Mouse (Mus musculus) heart, adult 8-10 months (tissue): ENCODE measurements around the gene Mapkap1. TPM values are rescaled to one million over a fixed set of nuclear protein-coding genes. Genes with fewer than 3 reads are reported as not detected.

ENCODE experiments used
- DNase-seq: peaks from one replicate; pipeline ENCODE4 v3.0.0; 2022; ENCODE audit warnings: low spot score
- total RNA-seq, 4 experiments: library from RNA; stranded (reverse); gene quantifications; 2 replicates each; pipeline ENCODE4 v1.2.4; 2022

Gene Mapkap1
- total RNA-seq, 4 experiments from 2014 or later, result 60.5 to 73.6 (median 68.7) TPM

DNA sequence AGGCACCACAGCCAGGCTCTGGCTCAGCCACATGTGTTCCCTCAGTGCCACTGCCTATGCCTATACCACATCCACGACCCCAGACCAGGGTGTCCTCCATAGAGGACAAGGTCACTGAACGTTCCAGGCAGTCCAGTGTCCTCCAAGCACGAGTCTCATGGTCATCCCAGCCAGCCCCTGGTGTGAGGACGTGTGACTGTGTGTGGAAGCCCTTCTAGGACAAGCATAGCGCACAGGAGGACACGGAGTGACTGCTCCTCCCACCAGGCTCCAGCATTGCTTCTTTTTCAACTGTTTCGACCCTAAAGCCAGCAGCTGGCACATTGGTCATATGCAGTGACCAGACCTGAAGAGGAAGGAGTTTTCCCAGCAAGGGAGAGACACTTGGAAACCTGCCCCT, 223.2 kb downstream of the Mapkap1 start:
- DNase-seq, result no peak

DNA sequence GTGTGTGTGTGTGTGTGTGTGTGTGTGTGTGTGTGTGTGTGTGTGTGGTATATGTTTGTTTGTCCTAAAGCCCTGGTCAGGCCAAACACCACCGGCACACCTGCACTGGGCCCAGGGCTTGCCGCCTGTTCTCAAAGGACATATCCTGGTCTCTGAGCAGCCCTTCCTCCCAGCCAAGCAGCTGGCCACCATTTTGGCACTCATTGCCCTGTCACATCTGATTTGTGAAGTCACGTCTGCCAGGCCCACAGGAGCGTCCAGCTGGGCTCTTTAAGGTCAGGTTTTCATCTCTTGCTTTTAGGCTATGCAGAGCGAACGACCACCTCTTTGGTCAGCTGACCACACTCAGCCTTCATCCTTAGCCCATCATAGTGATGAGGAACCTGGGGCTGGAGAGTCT, 223.9 kb downstream of the Mapkap1 start:
- no peak for DNase-seq

DNA sequence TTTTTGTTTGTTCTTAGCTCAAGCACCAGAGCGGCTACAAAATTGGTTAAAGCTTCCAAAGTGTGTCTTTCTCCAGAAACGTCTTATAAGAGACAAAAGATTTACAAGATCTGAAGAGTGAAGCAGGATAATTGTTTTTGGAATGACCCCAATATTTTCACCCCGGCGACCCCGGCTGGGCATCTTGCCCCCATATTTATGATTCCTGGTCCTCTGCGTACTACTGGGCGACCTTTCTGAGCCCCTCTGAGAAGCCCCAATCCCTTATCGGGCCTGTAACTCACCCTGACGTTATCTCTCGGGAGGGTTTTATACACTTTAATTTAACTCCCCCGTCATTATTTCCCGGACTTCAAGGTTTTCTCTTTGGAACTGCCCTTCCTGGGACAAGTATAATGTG, 225.5 kb downstream of the Mapkap1 start:
- DNase-seq, result no peak

DNA sequence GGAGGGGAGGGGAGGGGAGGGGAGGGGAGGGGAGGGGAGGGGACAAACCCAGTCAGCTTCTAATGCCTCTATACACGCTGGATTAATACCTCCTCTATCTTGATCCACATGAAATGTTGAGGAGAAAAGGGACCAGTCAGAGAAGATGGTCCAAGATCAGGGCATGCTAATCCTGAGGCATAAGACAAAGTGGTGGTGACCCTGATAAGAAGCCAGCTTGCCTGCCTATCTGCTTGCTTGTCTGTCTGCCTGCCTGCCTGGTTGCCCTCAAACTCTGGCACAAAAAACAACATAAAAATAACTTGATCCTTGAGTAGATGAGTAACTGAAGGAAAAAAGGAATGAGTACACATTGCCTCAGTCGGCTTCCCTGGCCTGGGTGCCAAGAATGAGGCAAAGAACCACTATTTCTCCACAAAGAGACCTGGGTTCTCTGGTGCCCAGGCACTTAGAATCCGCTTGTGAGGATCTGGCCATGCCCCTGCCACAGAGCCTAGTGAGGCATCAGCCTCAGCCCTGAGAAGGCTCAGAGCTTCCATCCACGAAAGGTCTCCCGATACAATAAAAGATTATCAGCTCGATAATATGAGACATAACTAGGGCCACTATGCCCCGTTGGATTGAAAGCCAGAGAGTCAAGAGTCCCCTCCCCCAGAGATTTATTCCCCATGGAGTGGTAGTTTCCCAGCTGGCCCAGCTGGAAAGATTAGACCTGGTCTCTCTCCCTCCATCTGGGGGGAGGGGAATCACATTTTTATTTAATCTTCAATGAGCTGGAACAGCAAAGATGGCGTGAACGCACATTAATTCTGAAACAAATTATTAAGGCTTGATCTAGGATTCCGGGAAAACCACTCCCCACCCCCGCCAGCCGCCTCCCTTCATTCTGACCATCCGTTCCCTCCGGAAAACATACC, 228.9 kb downstream of the Mapkap1 start:
- no peak for DNase-seq

DNA sequence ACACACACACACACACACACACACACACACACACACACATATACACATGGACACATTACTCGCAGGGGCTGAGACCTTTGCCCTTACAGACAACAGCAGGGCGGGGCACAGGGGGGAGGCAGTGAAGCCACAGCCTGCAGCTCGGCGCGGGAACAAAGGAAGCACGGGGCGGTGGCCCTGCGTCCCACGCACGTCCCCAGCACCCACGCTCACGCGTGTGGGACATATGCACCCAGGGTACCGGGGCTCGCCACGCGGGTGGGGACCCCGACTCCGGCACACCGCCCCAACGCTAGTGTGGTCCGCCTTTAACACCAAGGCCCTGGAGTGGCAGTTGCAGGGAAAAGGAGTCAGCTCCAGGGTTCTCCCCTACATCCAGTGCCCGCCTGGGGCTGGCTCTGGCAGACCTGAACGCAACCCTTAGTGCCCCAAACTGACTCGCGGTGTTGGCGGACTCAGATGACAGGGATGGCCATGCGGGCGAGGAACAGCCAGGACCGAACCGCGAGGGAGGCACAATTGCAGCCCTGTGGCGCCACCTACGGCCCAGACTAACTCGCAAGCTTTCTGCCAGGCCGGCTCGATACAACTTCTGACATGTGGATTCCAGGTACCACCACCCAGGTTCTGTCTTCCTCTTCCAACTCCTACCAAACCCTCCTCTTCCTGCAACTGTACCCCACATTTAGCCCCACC, 232.5 kb downstream of the Mapkap1 start:
- peak; percentile 82 for DNase-seq

DNA sequence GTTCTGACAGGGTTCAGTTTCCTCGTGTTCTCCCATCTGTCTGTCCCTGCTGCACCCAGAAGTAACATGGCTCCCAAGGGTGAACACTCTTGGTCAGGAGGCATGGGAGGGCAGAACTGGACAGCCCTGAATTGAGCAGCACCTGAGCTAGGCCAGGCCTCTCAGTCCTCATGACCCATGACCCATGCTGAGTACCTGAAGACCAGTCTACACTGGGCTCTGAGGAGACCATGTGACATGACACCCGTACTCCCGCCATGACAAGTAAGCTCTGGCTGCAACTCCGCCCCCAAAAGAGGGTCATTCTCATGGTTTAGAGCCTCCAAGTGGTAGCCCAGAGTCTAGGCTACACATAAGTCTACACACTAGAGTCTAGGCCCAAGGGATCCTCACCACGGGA, 233.2 kb downstream of the Mapkap1 start:
- no peak for DNase-seq

DNA sequence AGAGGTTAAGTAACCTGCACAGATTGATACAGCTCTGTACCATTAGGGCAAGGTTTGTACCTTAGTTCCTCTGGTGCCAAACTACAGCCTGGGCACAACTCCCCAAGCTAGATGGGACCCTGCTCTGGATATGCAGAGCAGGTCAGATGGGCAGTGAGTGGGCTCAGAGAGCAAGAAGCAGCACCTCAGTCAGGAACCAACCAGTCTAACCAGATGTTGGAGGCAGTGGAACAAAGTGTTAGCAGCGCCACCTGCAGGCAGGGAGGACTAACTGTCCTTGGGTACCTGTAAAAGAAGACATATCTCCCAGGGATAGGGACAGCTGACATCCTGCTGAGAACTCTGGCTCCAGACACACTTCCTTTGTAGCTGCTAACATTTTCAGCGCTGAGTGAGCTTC, 235.8 kb downstream of the Mapkap1 start:
- DNase-seq, result no peak

DNA sequence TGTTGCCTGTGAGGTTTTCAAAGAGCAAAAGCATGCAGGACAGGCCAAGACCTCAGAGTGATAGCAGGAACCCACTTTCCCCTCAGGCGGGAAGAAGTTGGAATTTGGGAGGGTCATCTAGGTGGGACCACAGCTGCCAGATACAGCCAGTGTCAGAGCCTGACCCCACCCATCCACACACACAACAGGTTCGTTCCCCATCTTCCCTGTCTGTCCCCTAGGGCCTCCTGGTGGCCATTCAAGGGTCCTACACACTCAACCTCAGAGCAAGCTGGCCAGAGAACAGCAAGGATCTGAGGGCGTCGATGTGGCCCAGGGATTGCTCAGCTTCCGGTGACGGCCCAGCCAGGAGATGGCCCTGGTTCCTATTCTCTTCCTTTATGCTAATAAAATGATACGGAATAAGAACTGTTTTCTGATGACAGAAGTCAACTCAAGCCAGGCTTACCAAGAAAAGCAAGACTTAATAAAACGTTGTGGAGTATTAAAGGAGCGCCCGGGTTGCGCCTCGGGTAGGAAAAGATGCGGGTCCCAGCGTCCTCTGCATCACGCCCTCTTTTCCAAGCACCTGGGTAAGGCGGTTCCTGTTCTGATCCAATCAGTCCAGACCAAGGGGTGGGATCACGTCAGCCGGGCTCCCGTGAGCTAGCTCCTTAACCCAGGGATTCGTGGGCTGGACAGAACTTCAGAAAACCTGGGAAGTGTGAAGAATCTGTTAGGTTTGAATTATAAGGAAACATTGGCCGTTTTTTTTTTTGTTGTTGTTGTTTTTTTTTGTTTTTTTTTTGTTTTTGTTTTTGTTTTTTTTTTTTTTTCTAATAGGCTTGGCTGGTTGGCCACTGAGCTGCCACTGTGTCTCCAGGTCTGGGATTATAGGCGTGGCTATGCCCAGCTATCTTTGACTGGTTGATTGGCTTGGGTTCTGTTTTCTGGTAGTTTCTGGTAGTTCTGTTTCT, 238.3 kb downstream of the Mapkap1 start:
- DNase-seq, result no peak

DNA sequence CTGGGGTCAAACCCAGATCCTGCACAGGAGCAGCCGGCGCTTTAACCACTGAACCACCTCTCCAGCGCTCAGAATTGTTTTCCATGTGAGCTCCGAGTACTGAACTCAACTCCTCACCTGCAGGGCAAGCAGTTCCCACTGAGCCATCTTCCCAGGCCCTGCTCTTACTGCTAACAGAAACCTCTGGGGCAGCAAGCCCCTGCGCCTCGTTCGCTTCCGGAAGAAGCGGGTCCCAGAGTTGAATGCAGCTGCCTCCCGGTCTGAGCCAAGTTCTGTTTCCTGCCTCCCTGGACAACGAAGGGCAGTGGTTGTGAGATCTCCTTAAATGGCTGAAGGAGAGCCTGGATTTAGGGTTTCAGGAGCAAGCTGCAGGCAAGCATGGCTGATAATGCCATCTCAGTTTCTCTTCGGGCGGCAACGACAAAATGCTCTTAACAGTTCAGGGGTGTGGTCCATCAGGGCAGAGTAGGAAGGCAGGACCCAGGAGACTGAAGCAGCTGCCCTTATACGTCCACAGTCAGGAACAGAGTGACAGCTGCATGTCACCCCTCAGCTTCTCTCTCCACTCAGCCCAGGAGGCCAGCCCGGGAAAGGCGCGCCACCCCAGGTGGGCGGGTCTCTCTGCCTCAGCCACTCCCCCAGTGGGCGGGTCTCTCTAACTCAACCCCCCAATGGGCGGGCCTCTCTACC, 239.4 kb downstream of the Mapkap1 start:
- peak; percentile 40 for DNase-seq

DNA sequence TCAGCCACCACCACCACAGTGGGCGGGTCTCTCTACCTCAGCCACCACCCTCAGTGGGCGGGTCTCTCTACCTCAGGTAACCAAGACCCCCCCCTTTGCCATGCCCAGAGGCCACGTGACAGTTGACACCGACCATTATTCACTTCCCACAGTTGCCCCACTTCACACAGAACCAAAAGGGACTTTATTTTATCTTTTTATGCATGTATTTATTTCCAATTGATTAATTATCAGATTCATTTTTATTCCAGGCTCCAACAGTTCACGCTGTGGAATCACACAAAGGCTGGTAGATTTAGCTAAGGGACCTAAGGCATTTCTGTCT, 239.9 kb downstream of the Mapkap1 start:
- no peak for DNase-seq

DNA sequence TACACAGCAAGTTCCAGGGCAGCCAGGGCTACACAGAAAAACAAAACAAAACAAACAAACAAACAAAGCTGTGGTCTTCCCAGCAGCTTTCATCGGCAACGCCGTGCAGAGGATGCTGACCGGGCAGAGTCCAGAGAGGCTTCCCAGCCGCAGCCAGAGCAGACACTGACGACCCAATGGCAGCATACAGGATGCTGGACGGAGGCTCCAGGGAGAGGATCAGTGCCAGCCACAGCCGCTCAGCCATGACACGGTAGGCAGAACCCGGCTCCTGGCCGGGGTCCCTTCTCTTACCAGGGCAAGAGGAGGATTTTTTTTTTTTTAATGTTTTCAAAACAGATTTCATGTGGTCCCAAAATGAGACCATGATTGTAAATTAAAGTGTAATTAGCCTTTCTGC, 240.8 kb downstream of the Mapkap1 start:
- no peak for DNase-seq

DNA sequence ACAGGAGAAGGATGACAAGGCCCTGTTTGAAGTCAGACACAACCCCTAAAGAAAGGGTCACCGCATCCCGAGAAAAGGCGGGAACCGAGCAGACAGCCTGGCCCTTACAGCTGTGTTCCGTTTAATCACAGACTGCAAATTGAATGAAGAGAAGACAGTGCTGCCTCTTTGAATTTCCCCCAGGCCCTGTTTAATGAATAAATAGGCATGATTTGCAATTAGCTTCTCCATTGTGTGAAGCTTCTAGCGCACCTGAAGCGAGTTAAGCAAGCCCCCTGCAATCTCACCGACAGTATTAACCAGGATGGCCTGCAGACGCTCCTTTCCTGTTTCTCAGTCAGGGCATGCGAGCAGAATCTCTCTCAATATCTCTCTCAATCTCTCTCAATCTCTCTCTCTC, 261.2 kb downstream of the Mapkap1 start:
- DNase-seq, result no peak

DNA sequence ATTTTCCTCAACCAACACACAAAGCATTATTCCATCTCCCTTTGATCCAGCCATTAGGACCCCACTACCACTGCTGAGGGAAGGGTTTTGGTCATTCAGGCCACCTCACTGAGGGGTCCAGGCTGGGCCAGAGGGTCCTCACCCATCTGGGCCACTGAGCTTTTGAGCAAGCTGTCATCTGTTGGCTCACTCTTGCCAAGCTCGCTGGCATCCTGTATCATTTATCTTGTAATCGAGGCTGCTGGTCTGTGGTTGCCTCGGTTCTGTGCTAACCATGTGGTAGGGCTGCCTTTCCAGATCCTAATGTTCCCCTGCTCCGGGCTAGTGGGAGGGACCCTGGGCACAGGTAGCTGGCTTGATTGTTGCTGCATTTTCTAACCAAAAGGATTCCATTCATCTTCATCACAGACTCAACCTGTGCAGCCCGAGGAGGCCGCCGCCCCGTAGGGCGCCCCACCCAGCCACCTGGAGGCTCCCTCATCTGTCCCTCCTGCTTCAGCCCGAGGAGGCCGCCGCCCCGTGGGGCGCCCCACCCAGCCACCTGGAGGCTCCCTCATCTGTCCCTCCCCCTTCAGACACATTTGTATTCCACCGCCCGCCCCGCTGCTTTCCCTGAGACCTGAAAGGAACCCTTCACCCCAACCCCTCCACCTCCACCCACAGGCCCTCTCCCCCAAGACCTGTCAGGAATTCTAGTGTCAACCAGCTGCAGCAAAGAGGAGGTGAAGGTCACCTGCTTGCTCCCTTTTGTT, 262.0 kb downstream of the Mapkap1 start:
- DNase-seq, result no peak

DNA sequence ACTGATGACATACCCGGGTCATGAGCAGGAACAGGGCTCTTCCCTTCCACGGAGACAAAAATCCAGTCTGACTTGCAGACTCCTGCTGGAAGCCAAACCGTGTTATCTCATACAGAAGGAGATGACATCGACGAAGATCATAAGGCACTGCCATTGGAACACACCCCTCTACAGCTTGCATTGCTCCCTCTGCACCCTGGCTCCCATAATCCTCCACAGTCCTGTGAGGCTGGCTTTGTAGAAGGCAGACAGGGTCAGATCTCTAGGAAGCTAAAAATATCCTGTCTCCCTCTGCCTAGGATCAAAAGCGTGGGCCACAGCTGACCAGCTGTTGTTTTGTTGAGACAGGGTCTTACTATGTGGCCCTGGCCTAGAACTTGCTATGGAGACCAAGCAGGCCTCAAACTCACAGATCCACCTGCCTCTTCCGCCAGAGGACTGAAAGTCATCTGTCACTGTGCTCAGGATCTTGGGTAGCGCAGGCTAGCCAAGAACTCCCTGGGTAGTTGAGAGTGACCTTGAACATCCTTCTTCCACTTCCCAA, 262.7 kb downstream of the Mapkap1 start:
- DNase-seq, result no peak

DNA sequence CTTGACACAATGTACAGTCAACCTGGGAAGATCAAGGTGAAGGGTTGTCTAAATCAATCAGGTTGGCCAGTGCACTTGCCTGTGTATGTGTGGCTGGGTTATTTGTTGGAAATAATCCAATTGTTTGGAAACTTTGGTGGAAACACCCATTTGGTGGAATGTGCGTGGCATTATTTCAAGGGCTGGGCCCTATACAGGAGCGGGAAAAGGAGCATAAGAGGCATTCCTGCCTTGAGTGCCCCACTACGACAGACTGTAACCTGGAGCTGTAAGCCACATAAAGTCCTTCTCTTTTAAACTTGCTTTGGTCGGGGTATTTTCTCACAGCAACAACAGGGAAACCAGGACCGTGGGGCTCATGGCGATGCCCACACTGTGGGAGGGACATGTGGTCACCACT, 263.9 kb downstream of the Mapkap1 start:
- DNase-seq, result no peak

DNA sequence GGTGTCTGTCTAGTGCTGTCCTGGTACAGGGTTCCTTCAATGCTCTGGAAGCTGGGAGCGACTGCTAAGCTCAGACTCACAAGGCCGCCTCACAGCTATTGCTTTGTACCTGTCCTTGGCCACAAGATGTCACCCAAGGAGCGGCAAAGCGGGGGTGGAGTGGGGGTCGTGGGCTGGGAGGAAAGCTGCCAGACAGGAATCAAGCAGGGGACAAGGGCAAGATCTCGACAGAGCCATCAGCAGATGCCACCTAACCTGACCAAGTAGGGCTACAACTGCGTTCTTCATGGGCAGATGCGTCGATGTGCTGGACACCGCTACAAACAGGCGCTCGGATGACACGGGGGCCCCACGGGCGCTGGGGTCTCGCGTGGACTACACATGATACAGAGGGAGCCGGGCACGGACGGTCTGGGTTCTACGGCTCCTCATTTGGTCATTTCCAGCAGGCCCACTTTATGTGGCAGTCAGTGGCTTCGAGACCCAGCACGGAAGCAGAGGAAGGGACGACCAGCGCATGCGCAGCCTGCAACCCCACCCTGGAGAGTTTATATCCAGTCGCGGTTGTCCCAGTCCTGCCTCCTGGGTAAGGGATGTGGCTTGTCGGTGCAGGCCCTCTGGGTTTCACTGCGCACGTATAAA, 264.9 kb downstream of the Mapkap1 start:
- DNase-seq, result peak; percentile 32

DNA sequence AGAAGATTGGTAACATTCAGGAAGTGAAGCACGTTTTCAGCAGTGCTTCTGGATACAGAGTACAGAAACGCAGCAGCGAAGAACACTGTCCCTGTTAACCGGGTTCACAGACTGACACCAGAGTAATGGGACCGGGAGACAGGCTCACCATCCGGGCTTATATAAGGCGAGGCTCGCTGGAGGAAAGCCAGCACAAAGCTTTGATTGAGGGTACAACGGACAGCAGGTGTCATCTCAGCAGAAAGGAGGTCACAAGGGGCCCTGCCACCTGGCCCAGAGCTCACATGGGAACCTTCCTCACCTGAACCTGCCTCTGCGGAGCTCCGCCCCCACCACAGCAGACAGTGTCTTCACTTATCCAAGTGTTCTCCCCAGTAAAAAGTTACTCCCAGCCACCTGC, 267.3 kb downstream of the Mapkap1 start:
- DNase-seq, result no peak
